Mouse (Mus musculus) layer of hippocampus, postnatal 36 days (tissue): ENCODE measurements at regions not wholly inside any gene's neighbourhood (a gene's known extent, or its start where the extent isn't known, plus 50 kb on each side); places are given as distances from the start of the nearest gene placed in this dataset.
A peak's percentile ranks its signal among the peaks of the same experiment; 100 is the strongest.

Experiments used
- DNase-seq, 2 experiments: peaks; one replicate each; pipeline ENCODE4 v3.0.0; 2022

DNA sequence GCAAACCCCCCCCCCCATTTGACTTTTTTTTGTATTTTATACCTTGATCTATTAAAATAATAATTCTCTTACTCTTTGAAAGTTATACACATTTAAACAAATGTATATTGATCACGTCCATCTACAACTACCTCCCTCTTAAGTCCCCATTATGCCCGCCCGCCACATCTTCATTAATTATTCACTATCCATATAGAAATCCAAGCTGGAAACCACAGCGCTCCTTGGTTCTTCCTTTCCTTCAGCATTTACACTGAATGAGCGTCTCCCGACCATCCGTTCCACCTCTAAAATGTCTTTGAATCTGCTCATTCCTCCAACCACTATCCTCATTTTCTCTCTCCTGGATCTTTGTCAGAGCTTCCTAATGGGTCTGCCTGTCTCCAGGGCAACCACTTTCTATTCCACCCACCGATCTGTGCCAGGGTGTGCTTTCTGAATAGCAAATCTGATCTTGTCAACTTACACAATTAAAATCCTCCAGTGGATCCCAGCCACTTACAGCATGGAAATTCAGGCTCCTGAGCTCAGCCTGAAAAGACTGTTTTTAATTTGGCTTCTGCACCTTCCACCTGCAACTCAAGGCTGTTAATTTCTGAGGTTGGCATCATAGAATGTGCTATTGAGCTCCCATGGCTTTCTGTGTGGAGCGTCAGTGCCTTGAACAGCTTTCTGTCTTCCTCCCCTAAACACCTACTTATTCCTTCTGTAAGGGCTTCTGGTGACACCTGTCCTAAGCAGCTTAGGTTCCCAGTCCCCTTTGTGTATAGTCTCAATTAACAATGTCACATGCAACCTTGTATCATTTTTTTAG lies 265.5 kb downstream of the Spry2 start:
- peak; percentile 67 to 69 for DNase-seq

DNA sequence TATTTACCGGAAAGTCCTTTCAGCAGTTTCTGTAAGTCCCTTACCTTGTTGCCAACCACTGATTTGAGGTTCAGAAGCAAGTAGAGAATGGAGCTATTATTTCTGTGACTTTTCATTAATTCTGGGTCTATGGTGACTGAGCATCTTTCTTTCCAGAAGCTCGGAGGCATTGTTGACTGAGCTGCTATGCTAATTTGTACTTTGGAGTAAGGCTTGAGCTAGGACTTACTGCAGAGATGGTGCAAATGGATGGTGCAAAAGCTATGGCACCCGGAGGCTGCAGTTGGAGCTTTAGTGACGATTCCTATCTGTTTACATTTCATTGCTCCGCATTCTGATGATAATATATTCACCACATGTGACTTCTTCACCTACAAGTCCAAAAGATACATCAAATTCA lies 266.2 kb downstream of the Spry2 start:
- no peak for DNase-seq

DNA sequence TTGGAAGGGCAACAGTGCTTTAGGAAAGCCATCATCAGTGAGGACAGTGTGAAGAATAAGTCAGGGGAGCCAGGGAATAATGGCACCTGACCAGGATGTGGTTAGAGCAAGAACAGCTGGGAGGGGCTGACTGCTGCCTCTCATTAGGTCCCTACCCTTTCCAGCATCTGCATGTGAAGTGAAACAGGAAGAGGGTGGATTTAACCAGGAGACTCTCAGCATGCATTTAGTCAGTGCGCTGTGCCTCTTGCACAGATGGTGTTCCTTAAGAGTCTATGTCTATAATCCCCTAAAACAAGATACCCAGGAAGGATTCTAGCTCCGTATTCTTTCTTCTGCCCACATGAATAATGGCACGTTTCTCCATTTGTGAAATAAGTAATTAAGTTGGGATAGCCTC lies 267.9 kb downstream of the Spry2 start:
- no peak for DNase-seq

DNA sequence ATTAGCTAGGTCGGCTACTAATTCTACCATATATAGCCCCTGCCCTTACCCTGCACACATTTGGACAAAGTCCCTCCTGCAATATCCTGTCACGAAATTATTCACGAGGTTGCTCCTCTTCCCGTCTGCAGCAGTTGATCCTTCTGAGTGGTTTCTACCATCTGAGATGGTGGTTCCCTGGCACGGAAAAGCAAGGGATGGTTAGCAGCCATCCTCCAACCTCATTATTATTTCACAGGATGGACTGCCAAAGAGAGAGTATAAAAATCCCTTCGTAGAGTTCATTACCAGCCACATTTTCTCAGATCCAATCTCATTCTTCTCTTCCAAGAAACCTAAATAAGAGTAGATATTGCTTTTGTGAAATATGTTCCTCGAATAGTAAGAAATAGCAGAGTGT lies 272.2 kb downstream of the Spry2 start:
- DNase-seq: no peak

DNA sequence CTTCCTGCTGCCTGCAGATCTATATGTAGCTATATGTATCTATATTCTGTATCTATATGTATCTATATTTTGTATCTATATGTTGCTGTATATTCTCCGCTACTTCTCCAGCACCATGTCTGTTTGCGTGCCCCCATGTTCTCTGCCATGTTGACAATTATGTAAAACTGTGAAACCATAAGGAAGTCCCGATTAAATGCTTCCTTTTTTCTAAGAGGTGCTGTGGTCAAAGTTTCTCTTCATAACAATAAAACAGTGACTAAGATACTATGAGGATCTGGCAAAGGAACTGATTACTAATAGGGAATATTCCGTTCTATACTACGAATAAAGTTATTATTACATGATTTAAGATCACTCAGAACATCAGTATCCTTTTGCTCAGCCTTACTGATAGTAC lies 274.5 kb downstream of the Spry2 start:
- DNase-seq: no peak

DNA sequence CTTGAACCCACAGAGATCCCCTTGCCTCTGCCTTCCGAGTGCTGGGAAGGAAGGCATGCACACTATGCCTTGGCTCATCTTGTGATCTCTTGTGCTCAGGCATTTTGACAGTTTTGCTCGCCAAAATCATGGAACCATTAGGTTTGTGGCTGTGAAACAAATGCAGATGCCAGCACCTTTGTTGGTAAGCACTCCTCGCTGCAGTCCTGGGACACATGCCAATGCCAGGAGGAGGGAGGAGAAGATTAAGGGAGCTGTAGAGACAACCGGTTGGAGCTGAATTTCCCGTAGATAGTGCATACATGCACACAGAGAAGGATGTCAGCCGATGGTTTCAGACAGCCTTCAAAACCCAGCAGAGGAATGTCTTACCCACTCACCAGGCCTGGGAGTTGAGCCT lies 275.5 kb downstream of the Spry2 start:
- no peak for DNase-seq

DNA sequence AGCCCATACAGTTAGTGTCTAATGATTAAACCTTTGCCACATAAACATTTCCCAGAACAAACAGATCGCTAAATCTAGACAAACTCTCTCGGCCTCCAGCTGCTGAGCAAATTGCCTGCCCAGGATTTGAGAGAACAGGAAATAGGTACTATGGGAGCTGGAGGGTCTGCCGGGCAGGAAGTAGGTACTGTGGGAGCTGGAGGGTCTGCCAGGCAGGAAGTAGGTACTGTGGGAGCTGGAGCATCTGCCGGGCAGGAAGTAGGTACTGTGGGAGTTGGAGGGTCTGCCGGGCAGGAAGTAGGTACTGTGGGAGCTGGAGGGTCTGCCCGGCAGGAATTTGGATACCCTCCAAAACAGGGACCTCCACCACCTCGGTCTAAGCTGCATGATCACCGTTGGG lies 277.2 kb downstream of the Spry2 start:
- no peak for DNase-seq

DNA sequence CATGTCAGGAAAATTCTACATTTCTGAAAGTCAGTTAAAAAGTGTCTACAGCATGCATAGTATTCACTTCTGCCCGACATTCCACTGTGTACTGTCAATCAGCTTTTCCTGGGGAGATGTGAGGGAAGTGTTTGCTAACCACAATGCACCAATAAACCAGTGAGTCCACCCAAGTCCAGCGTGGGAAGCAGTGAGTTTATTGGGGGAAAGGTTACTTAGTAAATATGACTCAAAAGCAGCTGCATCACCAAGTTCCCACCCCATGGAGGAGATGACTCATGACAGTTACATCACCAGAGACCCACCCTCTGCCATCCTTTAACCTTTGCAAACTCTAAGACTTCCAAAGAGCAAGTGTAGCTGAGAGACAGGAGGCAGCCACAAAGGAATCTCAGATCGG lies 280.9 kb downstream of the Spry2 start:
- DNase-seq: no peak

DNA sequence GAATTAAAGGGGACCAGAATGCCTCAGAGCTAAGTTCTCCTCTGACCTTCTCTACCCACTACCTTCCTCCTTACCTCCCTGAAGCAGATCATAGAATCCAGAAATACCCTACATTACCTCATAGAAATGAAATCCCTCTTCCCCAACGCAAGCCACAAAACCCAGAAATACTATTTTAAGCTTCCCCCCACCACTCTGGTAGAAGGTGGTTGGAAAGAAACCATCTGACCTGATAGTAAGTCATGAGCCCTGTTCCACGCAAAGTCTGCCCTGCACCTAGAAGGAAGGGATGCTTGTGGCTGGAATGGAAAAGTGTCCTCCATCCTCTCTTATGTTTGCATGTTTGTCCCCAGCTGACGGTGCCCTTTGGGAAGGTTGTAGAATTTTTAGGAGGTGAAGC lies 283.8 kb downstream of the Spry2 start:
- DNase-seq: no peak

DNA sequence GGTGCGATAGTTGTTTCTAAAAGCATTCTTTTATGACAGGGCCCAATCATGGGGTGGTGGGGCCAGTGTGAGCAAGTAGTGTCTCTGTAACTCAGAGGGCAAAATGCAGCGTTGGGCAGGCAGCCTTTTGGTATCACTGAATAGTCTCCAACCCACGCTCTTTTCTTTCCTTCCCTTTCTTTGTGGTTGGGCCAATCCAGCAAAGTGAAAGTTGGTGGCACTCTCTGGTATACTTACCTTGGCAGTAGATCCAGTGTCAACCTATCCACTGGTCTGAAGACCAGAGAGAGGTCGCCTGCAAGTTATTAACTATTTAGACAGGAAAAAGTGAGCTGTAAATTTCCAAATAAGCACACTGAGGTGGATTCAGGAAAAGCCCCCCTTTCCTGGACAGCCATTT lies 287.8 kb downstream of the Spry2 start:
- no peak for DNase-seq

DNA sequence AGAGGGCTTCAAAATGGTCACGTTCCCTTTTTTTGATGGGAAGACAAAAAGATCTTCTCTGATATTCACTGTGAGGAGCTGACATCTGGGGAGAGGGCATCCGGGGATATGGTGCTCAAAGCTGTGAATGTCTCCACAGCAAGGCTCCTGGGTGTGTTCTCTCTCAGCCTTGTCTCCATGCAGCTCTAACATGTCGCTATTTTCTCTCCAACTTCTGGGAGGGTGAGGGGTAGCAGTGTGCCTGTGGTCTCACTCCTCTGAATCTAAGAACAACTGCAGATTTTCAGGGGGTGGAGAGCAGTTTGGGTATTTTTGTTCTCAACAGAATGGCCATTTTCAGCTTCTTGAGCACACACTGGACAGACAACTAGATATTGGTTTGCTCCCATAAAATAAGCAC lies 290.1 kb downstream of the Spry2 start:
- DNase-seq: no peak

DNA sequence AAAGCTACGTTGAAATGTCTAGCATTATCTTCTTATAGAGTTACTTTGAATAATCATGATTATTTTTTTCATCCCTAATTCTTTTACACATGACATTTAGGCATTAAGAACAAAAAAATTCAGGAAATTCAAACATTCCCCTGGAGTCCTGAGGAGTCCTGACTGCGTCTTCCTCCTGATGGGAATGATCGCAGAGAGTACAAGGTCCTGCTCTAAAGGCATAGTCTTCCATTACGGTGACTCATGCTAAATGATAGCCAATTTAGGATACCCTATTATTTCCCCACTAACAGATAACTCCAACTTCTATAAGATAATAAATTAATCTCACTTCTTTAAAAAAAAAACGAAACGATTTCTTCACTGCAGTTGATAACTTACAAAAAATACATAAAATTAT lies 292.2 kb downstream of the Spry2 start:
- DNase-seq: no peak

DNA sequence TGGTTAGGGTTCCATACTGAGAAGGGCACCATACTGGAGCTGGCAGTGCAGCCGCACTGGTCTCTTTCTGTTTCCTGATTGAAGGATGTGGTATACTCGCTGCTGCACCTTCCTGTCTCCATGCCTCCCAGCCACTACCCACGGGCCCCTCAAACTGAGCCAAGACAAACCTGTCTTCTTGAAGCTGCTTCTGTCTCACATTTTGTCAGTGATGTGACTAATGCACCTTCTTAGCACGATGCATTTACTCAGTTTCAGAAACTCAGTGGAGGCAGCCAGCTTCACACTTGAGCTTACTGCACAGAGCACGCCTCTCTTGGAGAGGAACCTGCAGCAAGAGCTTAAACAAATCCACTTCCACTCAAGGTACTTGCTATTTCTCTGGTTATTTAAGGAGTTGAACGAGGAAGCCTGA lies 293.6 kb downstream of the Spry2 start:
- no peak for DNase-seq

DNA sequence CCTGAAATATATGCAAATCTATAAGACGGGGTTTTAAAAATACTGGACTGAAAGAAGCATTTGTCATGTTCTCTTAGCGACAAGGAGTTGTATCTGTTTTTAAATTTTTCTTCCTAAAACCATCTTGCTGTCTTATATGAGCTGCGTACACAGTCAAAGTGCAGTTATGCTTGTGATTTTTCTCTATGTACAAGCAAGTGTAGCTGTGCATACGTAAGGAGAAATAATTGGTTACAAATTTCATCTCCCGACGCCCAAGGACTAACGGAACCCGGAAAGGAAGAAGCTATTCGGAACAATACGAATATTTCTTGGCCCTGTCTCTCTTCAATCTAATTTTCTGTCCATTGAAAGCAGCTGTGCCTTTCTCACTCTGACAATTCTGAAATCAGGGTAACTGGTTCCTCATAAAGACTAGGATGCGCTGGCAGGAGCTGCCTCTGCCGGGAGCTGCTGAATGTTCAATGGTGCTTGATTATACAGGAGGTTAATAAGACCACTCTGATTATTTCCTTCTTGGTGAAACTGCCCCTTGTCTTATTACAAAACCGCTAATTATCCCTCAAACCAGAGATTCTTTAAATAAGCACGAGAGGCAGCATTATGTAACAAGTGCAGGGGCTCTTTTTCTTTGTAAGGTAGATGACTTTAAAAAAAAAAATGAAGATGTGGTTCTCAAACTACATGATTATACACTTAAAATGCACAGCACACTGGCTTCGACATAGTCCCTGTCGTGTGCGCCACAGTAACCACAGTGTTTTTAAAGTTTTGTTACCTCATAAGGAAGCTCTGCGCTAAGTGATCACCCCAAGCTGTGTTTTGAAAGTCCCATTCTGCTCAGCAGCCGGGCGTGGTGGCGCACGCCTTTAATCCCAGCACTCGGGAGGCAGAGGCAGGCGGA lies 296.8 kb downstream of the Spry2 start:
- DNase-seq: no peak

DNA sequence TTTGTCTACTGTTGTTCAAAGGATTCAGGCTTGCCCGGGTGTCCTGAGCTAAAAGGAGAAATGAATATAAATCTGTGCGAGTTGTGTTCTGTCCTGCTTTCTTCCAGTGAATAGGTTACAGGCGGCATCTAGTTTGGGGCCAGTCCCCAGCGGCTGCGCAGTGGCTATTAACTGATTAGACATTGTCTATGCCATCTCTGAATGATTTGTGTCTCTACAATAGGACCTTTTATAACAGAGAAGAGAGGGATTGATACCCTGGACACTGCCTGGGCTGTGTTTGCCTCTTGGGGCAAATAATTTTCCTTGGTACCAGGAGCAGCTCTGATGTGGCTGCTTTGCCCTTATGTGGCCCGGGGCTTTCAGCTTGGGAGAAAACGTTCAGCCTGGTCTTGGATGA lies 306.9 kb downstream of the Spry2 start:
- peak; percentile 9 to 21 for DNase-seq

DNA sequence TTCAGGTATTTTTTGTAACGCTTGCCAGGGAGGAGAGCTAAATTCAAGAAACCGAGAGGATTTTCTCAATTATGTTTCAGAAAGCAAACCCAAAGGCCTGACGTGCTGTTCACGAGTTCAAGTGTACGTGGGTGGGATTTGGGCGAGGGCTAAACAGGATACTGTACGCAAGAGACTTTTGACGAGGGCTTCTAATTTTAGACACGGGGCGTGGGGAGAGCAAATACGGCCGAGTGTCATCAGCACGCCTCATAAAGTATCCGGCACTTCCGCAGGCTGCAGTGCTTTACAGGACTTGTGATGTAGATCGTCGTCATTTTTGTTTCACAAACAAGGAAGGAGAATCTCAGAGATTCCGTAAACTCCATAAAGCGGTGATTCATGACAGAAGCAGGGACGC lies 307.4 kb downstream of the Spry2 start:
- no peak for DNase-seq

DNA sequence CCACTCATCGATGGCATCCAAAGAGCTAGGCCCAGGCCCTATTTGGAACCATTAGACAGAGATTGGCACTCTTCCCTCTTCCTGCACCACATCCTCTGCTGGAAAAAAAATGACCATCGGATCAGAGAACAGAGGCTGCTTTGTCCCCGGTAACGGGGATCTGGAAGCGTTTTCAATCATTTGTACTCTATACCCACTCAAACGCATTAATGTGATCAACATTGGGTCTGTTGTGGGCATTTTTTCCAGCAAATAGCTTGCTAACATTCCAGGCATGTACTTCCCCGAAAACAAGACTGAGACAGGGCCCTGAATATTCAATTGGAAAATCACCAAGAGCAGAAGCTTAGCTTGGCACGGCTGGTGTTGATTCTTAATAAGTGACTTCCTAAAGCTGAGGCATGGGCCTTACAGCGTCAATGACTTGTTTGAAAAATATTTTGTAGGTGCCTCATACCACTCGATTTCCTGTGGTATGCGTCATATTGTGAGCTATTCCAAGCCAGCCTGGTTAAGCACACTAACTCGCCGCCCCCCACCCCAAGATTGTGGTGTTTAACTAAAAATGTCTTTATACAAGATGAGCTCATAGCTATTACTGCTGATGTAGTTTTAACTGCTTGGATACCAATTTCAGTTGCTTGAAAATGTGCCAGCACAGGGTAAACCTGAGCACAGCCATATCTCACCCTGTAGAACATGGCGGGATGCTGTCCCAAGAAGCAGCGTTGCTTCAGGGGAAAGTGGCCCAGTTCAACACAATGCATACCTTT lies 308.0 kb downstream of the Spry2 start:
- peak; percentile 62 to 67 for DNase-seq

DNA sequence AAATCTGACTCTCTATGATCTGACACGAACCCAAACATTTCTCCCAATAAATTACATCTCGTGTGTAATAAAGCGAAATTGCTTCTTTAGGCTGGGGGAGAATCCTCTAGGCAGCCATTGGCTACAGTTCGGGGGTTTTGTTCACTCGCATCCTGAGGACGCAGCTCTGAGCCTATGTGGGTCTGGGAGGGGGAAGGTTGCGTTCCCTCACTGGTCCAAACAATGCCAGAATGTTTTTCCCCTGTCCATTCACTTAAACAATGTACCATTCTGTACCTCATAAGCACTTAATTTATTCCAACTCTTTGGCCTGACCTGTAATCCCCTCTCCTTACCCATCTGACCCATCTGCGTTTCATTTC lies 308.6 kb downstream of the Spry2 start:
- no peak for DNase-seq

DNA sequence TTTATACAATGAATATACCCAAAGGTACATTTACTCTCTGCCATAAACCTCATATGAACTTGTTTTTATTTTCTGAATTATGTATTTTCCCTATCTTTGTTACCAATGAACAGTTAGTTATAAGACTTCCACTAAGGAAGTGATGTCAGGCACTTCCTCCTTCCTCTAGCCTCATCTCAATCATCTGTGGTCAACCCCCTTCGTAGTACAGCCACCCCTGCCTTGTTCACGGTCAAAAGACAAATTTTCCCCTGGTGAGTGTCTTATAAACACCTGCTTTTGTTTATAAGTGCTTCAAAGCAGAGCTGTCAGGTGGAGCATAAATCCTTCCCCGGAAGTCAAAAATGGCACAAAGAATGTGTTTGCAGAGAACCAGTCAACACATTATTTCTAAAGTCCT lies 312.0 kb downstream of the Spry2 start:
- DNase-seq: no peak

DNA sequence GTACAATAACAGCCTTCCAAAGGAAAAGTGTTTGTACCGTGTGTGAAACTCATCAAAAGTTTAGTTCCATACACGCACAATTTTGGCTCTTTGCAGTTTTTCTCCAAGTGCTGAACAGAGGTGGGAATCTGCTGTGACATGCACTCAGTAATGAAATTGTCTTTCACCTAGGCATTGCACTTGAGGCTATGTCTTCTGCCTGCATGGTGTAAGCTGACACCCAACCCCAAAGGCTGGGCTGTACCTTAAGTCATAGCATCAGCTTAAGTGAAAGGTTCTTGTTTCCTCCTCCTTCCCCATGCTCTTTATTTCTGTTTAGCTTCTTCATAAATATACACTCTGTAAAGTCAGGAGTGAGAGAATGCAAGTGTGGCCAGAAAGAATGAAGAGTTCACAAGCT lies 313.1 kb downstream of the Spry2 start:
- DNase-seq: no peak

DNA sequence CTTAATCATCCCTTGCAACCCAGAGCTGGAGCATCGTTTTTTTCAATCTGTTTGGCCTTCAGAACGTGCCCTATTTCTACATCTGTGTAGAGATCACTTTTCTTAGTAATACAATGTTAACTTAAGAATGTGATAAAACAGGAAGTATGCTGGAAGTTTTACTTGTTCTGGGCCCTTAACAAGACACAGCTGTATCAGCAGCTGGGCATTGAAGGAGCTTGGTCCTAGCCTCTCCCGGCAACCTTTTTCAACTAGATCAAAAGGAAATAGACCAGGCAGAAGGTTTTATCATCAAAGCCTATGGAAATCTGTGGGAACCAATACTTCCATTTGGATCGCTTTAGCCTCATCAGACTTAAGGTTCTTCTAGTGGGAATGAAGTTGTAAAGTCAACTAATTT lies 317.9 kb downstream of the Ndfip2 start:
- no peak for DNase-seq

DNA sequence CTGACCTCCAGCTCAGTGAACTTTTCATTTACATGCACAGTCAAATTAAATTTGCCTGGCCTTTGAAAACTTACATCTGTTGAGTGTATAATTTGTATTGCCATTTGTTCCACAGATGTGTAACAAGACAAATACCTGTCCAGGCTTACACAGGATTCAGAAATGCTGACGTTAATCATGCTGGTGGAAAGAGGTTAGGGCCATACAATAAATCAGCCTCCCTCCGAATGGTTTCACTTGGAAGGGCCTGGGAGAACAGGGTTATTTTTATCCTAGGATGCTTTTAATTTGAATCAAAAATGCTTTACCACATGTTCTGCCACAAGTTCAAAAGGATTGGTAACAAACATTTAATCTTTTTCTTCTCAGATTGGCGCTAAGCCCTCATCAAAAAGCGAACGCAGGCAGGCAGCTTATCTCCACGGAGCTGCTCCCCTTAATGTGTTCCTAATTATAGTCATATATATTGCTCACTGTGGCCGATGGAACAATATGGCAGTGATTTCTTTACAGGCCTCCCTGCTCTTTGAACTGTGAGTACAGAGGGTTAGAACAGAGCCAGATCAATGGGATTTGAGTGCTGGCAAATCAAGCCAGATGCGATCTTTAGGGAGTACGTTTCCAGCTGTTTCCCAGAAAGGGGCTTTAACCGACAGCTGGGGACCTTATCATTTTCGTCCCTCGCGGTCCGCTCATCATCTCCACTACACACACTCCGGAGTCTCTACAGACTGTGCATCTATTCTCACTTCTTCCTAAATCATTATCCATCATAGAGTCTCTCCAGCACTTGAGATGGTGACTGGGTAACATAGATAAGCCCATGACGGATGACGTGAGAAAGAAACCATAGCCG lies 313.9 kb downstream of the Ndfip2 start:
- no peak for DNase-seq
